Mouse (Mus musculus) layer of hippocampus, postnatal 25 days (tissue): ENCODE results near the gene Kcp. TPM values are rescaled to one million over a fixed set of nuclear protein-coding genes. Genes with fewer than 3 reads are reported as not detected.

ENCODE experiments used
- DNase-seq, 2 experiments: peaks; one replicate each; pipeline ENCODE4 v3.0.0; 2022; ENCODE audit warnings: mixed read lengths in 2 of 2, low spot score in 1 of 2; ENCODE audit errors: extremely low spot score in 1 of 2
- total RNA-seq, 2 experiments: library from RNA; stranded (reverse); gene quantifications; 2 replicates each; pipeline ENCODE4 v1.2.3; 2021

The Kcp gene
- total RNA-seq, 2 experiments from 2014 or later = 2.1 to 3.0 TPM

- no peak for DNase-seq
Observed at GRCm38 (mm10) chr6:29468851-29469250, 38.9 kb downstream of the Kcp start.

DNA sequence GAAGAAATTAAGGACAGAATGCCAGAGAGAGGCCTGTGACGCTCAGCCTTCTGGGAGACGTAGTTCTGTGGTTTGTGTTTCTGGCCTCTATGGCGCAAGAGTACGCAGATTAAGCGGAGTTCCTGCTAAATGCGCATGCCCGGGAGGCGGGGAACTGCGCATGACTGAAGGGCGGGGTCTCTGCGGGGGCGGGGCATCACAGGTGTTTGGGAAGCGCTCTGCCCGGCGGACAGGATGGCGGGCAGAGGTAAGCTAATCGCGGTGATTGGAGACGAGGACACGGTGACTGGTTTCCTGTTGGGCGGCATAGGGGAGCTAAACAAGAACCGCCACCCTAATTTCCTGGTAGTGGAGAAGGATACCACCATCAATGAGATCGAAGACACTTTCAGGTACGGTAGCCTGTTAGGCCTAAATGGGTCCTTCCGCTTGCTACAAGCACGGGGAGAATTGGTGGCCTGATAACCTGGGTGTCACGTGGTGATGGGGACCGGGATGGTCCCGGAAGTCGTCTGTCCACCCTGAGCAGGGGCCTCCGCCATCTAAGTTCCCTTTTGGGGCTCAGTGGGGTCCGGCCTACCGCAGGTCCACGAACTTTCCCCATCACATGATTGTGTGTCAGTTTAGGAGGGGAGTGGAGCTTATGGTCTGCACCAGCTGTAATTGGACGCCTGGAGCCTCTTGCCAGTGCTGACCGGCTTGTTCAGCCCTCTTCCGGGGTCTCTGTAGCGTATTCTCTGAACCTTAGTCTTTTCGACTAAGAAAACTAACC is 40.0 kb downstream of the Kcp start, which contains the start of gene Atp6v1f:
Gene Atp6v1f (plus strand): TSS at position 136 of the 772 bp plus-strand sequence.
- DNase-seq = peak; percentile 83 to 85

DNA sequence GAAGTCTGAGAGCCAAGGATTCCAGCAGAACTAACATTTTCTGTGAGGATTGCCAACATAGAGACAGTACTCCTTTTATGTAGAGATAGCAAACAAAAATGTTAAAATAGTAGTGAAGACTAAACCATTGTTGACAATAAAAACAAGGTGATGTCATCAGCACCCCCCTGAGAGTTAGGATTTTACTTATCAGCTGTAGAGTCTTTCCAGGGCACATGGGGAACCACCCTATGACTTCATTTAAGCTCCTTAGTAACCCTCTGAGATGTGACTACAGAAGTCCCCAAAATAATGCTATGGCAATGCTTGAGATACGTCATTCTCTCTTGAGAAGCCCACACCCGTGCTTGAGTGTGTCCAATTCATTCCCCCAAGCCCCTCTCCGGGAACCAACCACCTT is 44.4 kb downstream of the Kcp start:
- DNase-seq = no peak

DNA sequence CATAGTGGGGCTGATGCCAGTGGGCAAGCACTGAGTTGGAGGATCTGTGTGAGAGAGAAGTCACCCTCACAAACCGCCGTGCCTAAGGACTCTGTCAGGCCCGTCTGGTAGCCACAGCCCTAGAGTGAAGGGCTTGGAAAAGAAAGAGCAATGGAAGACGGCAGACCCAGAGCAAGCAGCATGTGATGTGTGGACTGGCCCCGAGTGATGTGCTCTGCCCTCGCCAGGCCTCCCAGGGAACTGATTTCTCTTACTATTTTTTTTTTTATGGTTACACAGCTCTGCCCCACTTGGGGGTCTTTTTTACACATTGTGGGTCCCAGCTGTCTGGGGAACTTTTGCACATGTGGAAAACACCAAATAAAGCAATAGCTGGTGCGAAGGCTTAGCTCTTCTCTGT is 46.2 kb downstream of the Kcp start:
- no peak for DNase-seq

DNA sequence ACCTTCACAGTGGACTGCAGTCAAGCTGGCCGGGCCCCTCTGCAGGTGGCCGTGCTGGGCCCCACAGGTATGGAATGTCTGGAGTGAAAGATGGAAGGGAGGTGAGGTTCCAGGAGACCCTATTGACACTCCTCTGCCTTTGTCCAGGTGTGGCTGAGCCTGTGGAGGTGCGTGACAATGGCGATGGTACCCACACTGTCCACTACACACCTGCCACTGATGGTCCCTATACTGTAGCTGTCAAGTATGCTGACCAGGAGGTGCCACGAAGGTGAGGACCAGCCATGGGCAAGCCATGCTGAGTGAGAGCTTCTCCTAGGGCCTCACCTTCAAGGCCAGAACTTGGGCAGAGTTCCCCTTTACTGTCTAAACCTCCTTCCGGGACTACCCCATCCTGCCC is 57.1 kb downstream of the Kcp start:
- no peak for DNase-seq

DNA sequence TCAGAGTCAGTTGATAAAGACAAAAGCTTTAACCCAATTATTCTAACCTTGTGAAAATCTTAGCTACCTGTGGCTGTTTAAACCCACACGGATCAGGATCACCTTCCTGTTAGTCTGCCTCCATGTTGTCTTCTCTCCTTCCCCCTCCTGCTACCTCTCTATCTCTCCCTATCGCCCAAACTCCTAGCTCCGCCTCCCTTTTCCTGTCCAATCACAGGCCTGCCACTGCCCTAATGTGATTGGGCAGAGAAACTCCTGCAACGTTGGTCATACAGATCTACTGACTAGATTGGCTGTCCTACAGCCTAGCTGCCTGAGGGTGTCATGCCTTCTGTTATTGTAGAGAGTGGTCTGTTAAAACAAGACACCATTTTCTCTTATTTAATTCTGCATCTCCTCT is 57.9 kb downstream of the Kcp start:
- DNase-seq = no peak

DNA sequence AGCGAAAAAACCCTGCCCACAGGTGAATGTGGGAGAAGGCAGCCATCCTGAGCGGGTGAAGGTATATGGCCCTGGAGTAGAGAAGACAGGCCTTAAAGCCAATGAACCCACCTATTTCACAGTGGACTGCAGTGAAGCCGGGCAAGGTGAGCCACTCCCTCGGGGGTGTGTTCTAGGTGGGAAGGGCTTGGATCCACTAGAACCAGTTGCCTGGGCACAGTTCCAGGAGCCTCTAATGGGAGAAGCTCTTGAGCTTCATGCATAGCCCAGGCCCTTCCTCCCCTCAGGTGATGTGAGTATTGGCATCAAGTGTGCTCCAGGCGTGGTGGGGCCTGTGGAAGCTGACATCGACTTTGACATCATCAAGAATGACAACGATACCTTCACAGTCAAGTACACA is 62.4 kb downstream of the Kcp start:
- no peak for DNase-seq

GRCm38 (mm10) chr6:29444773-29445172 is 63.0 kb downstream of the Kcp start:
- peak in 1 of 2 experiments; percentile 40 for DNase-seq

DNA sequence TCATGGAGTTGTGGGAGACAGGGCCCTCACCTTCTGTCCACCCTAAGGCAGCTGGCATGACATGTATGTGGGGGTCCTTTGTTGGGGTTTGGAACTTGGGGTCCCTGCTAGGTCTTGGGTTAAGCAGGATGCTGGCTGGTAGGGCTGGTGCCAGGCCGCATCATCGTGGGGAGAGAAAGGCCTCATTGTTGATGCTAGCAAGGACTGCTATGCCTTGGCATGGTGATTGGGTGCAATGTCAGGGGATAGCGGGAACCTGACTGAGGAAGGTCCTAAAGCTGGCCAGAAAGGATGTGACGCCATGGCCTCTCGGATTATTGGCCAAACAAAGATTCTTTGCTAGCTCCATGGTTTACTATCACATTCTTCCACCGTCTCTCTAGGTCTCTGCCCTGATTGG is 68.0 kb downstream of the Kcp start:
- no peak for DNase-seq

GRCm38 (mm10) chr6:29439251-29439650 is 68.5 kb downstream of the Kcp start:
- DNase-seq = peak in 1 of 2 experiments; percentile 21

- no peak for DNase-seq
Observed at GRCm38 (mm10) chr6:29436461-29436934, 71.3 kb downstream of the Kcp start.

GRCm38 (mm10) chr6:29435940-29436451 is 71.8 kb downstream of the Kcp start:
- DNase-seq = no peak

GRCm38 (mm10) chr6:29434911-29435691 is 72.7 kb downstream of the Kcp start:
- DNase-seq = no peak

GRCm38 (mm10) chr6:29433804-29434795 is 73.7 kb downstream of the Kcp start:
- DNase-seq = no peak

- DNase-seq = no peak
Observed at GRCm38 (mm10) chr6:29433038-29433803, 74.5 kb downstream of the Kcp start, which contains the start of gene Flnc. Flnc (plus strand) TSS chr6:29433256.

DNA sequence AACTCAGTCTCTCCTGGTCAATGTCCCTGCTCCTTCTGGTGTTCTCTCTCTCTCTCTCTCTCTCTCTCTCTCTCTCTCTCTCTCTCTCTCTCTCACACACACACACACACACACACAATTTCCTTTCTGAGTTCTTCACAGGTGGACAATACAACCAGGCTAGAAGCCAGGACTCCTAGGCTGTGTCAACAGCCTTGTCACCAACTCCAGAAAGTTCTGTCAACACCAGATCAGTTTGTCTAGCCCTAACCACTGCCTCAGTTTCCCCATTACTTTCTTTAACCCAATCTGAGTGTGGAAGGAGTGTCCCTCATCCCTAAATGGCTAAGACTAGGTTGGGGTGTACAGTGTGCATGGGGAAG is 75.1 kb downstream of the Kcp start:
- no peak for DNase-seq

DNA sequence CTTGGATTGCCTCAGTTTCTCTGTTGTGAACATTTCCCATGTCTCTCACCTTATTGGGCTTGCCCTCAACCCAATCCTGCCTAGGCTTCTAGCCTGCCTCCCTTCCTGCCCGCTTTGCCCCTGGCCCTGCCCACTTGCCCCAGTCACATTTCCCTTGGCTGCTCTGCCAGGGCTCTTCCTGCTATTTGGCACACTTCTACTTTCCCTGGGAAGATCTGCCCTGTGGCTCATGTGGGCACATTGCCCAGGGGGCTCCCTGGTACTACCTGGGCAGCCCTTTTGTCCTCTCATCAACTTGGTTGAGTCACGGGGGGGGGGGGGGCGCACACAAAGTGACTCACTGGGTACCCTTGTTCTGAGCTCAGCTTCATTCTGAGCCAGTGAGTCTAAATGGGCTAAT is 75.6 kb downstream of the Kcp start:
- no peak for DNase-seq

- DNase-seq = no peak
Observed at GRCm38 (mm10) chr6:29431473-29431872, 76.3 kb downstream of the Kcp start.

DNA sequence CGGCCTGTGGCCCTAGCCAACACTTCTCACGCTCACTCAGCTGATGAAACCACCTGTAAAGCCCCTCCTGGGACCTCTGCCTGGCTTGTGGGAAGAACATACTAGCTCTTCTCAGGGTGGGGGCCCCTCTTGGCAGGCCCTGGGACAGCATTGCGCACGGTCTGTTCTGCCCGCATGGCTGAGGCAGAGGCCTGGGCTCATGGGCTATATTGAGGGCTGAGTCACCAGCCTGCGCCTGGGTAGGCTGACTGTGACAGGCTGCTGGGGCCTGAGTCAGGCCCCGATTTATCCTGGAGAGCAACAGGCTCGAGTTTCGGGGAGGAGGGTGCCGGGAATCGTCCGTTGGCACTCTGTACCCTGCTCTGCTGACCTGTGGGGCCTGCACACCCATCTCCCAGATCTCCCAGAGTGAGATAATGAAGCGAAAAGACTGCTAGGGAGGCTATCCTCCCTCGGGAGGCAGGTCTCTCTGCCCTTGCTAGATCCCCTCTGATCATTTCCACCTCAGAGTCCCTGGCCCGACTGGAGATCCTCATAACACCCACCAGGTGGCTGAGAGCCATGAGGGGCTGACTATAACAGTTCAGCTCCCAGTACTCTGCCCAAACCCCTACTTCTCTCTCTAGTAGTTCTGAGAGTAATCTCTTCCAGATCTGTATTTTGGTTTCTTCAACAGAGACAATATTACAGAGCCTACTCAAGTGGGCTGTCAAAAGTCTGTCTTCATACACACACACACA is 76.9 kb downstream of the Kcp start:
- DNase-seq = no peak
